Mouse (Mus musculus) liver, embryonic 12.5 days (tissue): ENCODE measurements at regions not wholly inside any gene's neighbourhood (a gene's known extent, or its start where the extent isn't known, plus 50 kb on each side); places are given as distances from the start of the nearest gene placed in this dataset.

ENCODE experiments used
- ATAC-seq: fragments of 200-750 bp; cut with Nextera tagmentation; 2 replicates; pipeline ENCODE4 v1.8.0; 2017; ENCODE audit warnings: moderate number of reproducible peaks, mild to moderate bottlenecking, moderate library complexity
- H3K27ac ChIP-seq: fragments of 300-500 bp; sonication (generic); 2 replicates; pipeline ENCODE4 v1.5.1; 2016; ENCODE audit warnings: mild to moderate bottlenecking
- H3K27me3 ChIP-seq: fragments of 300-500 bp; sonication (generic); replicated peaks from 2 replicates; pipeline ENCODE4 v1.6.1; 2016; ENCODE audit warnings: mild to moderate bottlenecking, moderate library complexity
- H3K36me3 ChIP-seq: fragments of 300-500 bp; sonication (generic); 2 replicates; pipeline ENCODE4 v1.6.1; 2016; ENCODE audit warnings: mild to moderate bottlenecking, moderate library complexity
- H3K4me1 ChIP-seq: fragments of 300-500 bp; sonication (generic); 2 replicates; pipeline ENCODE4 v1.6.1; 2016
- H3K4me2 ChIP-seq: fragments of 300-500 bp; sonication (generic); 2 replicates; pipeline ENCODE4 v1.6.1; 2016; ENCODE audit warnings: mild to moderate bottlenecking, moderate library complexity
- H3K4me3 ChIP-seq: fragments of 300-500 bp; sonication (generic); 2 replicates; pipeline ENCODE4 v1.5.1; 2016; ENCODE audit warnings: mild to moderate bottlenecking, moderate library complexity
- H3K9ac ChIP-seq: fragments of 300-500 bp; sonication (generic); 2 replicates; pipeline ENCODE4 v1.6.1; 2016; ENCODE audit warnings: mild to moderate bottlenecking, moderate library complexity
- H3K9me3 ChIP-seq: fragments of 300-500 bp; sonication (generic); replicated peaks from 2 replicates; pipeline ENCODE4 v1.6.1; 2016; ENCODE audit warnings: mild to moderate bottlenecking, moderate library complexity
- WGBS: fragments of 180-500 bp; shearing (Covaris S2); methylation state at CpG from one replicate; pipeline ENCODE4 v1.1.7; 2016; ENCODE audit not compliant: insufficient replicate concordance; 5-methylcytosine and 5-hydroxymethylcytosine counted together

DNA sequence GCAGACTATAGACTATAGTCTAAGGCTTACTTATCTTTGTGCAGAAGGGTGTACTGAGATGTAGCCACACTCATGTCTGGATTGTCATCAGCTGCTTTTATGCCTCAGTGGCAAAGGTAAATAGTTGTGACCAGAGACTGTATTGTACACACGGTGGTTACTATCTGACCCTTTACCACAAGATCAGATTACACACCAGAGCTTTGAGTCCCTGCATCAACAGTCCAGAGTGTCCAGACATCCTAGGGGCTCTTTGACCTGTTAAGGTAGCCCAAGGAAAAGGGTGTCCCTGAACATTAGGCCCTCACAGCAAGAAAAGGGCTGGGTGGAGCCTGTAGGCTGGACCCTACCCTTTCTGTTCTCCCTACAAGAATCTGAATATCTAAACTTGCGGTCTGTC, 436.4 kb downstream of the Fut8 start:
- no peak overlapping the region for H3K9ac ChIP-seq
- WGBS, result 54% methylated on average over 2 of the region's 2 CpGs
- H3K4me1 ChIP-seq, result no peaks in the 10 kb centered on the region
- no peak overlapping the region for H3K4me2 ChIP-seq
- H3K27ac ChIP-seq, result no peak overlapping the region
- H3K36me3 ChIP-seq, result no peaks in the 10 kb centered on the region
- no peaks in the 10 kb centered on the region for H3K27me3 ChIP-seq
- no peak overlapping the region for H3K4me3 ChIP-seq
- no peaks in the 10 kb centered on the region for H3K9me3 ChIP-seq
- ATAC-seq, result no peak

GRCm38 (mm10) chr12:77674755-77675154, 436.8 kb downstream of the Fut8 start:
- no peak overlapping the region for H3K9ac ChIP-seq
- no peak for ATAC-seq

GRCm38 (mm10) chr12:77678040-77678439, 440.1 kb downstream of the Fut8 start:
- no peak overlapping the region for H3K9ac ChIP-seq
- no peaks in the 10 kb centered on the region for H3K9me3 ChIP-seq
- no peak overlapping the region for H3K4me2 ChIP-seq
- no peak for ATAC-seq
- H3K27ac ChIP-seq, result no peak overlapping the region
- no peaks in the 10 kb centered on the region for H3K27me3 ChIP-seq
- H3K36me3 ChIP-seq, result no peaks in the 10 kb centered on the region
- WGBS, result 61% methylated on average over 5 of the region's 5 CpGs
- no peak overlapping the region for H3K4me3 ChIP-seq
- H3K4me1 ChIP-seq, result no peaks in the 10 kb centered on the region

More at GRCm38 (mm10) chr12:77674755-77675154, 436.8 kb downstream of the Fut8 start:
- 48% methylated on average over 5 of the region's 5 CpGs for WGBS
- H3K9me3 ChIP-seq, result no peaks in the 10 kb centered on the region
- no peaks in the 10 kb centered on the region for H3K36me3 ChIP-seq
- H3K4me1 ChIP-seq, result no peaks in the 10 kb centered on the region
- H3K4me2 ChIP-seq, result no peak overlapping the region
- H3K27ac ChIP-seq, result no peak overlapping the region
- H3K27me3 ChIP-seq, result no peaks in the 10 kb centered on the region
- no peak overlapping the region for H3K4me3 ChIP-seq

GRCm38 (mm10) chr12:77694101-77694500, 456.2 kb downstream of the Fut8 start:
- Histone ChIP-seq H3K36me3 (no peaks in the 10 kb centered on the region), H3K9ac (no peak overlapping the region), H3K27me3 (no peaks in the 10 kb centered on the region; the same call in 1 of the 2 replicates), H3K4me3 (no peak overlapping the region), H3K4me1 (no peaks in the 10 kb centered on the region), H3K4me2 (no peak overlapping the region), H3K27ac (no peak overlapping the region), H3K9me3 (no peaks in the 10 kb centered on the region)
- 59% methylated on average over 6 of the region's 6 CpGs for WGBS
- no peak for ATAC-seq

DNA sequence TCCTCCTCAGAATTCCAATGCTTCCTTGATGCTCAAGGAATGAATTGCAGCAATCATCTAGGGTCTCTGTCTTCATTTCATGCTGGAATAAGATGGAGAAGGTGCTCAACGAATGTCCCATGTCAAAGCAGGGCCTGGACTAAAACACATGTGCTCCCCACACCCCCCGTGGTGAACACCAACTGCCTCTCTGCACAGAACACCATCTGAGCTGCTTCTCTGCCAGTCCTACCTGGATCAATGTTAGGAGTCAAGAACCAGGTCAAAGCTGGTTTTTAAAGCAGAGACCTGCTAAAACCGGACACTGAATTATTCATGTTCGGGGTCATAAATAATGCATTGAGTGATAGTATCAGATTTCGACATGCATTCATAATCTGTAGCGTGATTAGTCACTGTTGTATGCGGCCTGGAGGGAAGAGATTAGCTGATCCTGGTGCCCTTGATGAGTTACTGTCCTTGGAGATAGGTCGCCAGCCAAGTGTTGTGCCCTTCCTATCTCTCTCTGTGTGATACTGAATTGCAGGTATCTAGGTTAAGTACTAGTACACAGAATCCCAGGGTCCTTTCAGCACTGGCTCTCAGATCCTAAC, 458.2 kb downstream of the Fut8 start:
- H3K27ac ChIP-seq, result no peak overlapping the region
- WGBS, result 61% methylated on average over 8 of the region's 8 CpGs
- no peaks in the 10 kb centered on the region for H3K36me3 ChIP-seq
- no peak overlapping the region for H3K4me2 ChIP-seq
- H3K9me3 ChIP-seq, result no peaks in the 10 kb centered on the region
- no peaks in the 10 kb centered on the region for H3K4me1 ChIP-seq
- H3K27me3 ChIP-seq, result no peaks in the 10 kb centered on the region; the same call in 1 of the 2 replicates
- ATAC-seq, result no peak
- no peak overlapping the region for H3K9ac ChIP-seq
- H3K4me3 ChIP-seq, result no peak overlapping the region

DNA sequence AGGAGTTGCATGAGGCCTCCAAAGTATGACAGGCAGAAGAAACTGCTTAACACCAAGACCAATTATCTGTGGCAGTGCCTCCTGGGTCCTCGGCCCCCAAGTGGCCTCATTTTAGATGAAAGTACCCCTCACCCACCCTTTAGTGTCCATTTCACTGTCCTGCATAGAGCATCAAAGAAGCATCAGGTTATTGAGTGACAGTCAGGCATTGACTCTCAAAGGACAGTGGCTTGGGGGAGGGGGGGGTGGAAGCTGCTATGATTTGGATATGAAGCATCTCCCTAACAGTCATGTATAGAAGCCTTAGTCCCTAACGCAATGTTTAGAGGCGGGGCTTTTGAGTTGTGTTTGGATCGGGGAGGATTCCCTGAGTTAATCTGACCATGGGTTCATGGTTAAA, 458.7 kb downstream of the Fut8 start:
- H3K9ac ChIP-seq, result no peak overlapping the region
- no peaks in the 10 kb centered on the region; the same call in 1 of the 2 replicates for H3K27me3 ChIP-seq
- no peak overlapping the region for H3K4me3 ChIP-seq
- no peaks in the 10 kb centered on the region for H3K36me3 ChIP-seq
- 74% methylated on average over 4 of the region's 4 CpGs for WGBS
- no peak overlapping the region for H3K4me2 ChIP-seq
- H3K27ac ChIP-seq, result no peak overlapping the region
- no peak for ATAC-seq
- H3K4me1 ChIP-seq, result no peaks in the 10 kb centered on the region
- H3K9me3 ChIP-seq, result no peaks in the 10 kb centered on the region

GRCm38 (mm10) chr12:77698088-77698487, 460.2 kb downstream of the Fut8 start:
- 52% methylated on average over 7 of the region's 7 CpGs for WGBS
- ATAC-seq, result no peak

DNA sequence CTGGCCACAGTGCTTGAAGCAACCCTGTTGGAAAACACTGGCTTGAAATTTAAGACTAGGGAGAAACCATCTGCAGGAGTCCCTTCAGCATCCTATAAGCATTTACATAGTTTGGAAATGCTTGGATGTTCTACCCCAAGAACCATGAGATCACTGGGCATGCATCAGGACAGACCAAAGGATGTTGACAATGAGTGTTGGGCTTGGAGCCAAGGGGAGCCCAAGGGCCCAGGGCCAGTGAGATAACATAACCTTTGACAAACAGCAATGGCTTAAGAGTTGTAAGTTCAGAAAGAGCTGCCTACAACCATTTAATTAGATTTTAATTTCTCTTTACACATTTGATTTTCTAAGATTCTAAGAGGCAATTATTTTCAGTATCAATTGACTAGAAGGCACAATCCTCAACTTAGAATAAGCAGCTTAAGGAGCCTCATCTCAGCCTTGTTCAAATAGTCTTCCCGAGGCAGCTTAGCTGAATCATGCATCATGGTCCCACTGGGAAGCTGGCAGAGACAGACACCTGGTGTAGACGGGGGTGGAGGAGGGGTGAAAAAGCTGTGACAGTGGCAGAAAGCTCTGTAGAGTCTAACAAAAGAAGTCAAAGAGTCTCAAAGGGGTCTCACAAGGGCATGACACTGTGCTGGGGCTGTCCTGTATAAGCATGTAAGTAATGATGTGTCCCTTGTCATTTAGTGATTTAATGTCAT, 462.1 kb downstream of the Fut8 start:
- H3K36me3 ChIP-seq, result no peaks in the 10 kb centered on the region
- no peaks in the 10 kb centered on the region; the same call in 1 of the 2 replicates for H3K27me3 ChIP-seq
- ATAC-seq, result no peak
- H3K4me3 ChIP-seq, result no peak overlapping the region
- no peak overlapping the region for H3K4me2 ChIP-seq
- H3K27ac ChIP-seq, result no peak overlapping the region
- no peaks in the 10 kb centered on the region for H3K4me1 ChIP-seq
- 33% methylated on average over 2 of the region's 2 CpGs for WGBS
- H3K9me3 ChIP-seq, result no peaks in the 10 kb centered on the region
- H3K9ac ChIP-seq, result no peak overlapping the region

More at GRCm38 (mm10) chr12:77698088-77698487, 460.2 kb downstream of the Fut8 start:
- Histone ChIP-seq H3K9ac (no peak overlapping the region), H3K9me3 (no peaks in the 10 kb centered on the region), H3K4me3 (no peak overlapping the region), H3K36me3 (no peaks in the 10 kb centered on the region), H3K4me2 (no peak overlapping the region), H3K27ac (no peak overlapping the region), H3K27me3 (no peaks in the 10 kb centered on the region; the same call in 1 of the 2 replicates), H3K4me1 (no peaks in the 10 kb centered on the region)

- no peaks in the 10 kb centered on the region for H3K36me3 ChIP-seq
- H3K9me3 ChIP-seq, result no peaks in the 10 kb centered on the region
- no peaks in the 10 kb centered on the region for H3K4me1 ChIP-seq
- no peak for ATAC-seq
- WGBS, result 62% methylated on average over 7 of the region's 7 CpGs
- no peak overlapping the region for H3K4me2 ChIP-seq
- H3K27ac ChIP-seq, result no peak overlapping the region
- no peak overlapping the region for H3K9ac ChIP-seq
- no peak overlapping the region for H3K4me3 ChIP-seq
- H3K27me3 ChIP-seq, result no peaks in the 10 kb centered on the region
Observed at GRCm38 (mm10) chr12:77715506-77715905, 477.6 kb downstream of the Fut8 start.

DNA sequence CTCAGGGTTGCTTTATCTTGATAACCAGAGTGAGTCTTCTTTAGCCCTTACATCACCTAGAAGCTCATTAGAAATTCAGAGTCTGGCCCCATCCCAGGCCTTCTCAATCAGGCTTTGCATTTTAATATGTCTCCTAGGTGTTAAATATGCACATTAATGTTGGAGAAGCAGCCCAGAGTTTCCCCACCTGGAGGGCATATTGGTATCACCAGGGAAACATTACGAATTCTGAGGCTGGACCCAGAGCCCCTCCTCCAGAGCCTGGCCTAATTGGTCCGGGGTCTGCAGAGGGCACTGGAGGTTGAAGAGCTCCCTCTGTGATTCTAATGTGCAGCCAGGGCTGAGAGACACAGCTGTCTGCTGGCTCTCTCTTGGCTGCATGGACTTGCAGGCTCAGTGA, 478.1 kb downstream of the Fut8 start:
- no peak for ATAC-seq
- no peaks in the 10 kb centered on the region for H3K4me1 ChIP-seq
- no peak overlapping the region for H3K9ac ChIP-seq
- no peaks in the 10 kb centered on the region for H3K36me3 ChIP-seq
- H3K27me3 ChIP-seq, result no peaks in the 10 kb centered on the region
- no peak overlapping the region for H3K4me2 ChIP-seq
- no peak overlapping the region for H3K4me3 ChIP-seq
- H3K27ac ChIP-seq, result no peak overlapping the region
- 39% methylated on average over 2 of the region's 2 CpGs for WGBS
- H3K9me3 ChIP-seq, result no peaks in the 10 kb centered on the region

DNA sequence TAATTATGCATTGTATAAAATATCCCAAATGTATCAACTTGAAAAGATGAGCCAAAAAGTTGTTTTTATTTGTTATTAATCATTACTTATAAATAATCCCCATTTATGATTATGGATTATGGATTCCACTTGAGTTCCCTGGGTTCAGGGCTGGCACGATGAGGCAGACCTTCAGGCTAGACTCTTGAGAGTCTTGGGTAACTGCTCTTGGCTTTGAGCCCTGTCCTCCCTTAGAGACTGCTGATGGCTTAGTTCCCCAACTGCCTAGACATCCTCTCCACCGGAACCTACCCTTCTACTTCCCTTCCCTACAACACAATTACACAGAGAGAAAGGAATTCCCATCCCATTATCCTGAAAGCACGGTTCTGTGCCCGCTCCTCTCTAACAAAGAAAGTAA, 466.3 kb upstream of the Gm6657 start:
- 52% methylated on average over 4 of the region's 4 CpGs for WGBS
- no peak overlapping the region for H3K27ac ChIP-seq
- H3K4me3 ChIP-seq, result no peak overlapping the region
- H3K27me3 ChIP-seq, result no peaks in the 10 kb centered on the region
- H3K4me1 ChIP-seq, result no peaks in the 10 kb centered on the region
- H3K36me3 ChIP-seq, result no peaks in the 10 kb centered on the region
- H3K9ac ChIP-seq, result no peak overlapping the region
- ATAC-seq, result no peak
- H3K4me2 ChIP-seq, result no peak overlapping the region
- no peaks in the 10 kb centered on the region for H3K9me3 ChIP-seq

DNA sequence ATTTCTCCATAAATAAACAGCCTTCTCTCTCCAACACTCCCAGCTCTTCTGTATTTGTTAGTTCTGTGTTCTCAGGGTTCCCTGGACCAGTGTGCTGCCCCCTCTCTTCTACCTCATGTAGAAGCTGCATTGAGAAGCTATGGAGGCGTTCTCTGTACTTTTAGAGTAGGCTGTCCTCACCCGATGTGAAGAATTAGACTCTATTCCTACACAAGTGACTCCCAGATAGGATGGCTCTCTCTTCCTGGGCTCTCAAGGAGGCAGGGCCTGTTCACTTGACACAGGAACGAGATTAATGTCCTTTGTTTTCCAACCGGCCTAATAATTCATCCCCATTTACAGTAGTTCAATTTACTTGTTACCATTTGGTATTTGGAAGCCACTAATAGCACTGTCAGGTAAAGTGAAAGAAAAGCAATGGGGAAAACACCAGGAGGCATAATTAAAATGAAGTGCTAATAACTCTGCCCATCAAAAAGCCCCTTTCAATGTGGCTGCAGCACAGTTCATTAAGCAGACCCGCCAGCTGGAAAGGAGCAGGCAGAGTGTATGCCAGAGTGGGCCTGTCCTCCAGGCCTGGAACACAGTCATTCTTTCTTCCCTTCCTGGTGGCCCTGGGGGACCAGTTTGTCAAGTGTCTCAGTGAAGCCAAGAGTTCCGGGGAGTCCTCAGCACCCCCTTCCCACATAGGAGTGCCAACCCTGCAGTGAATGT, 454.8 kb upstream of the Gm6657 start:
- no peaks in the 10 kb centered on the region for H3K36me3 ChIP-seq
- WGBS, result 55% methylated on average over 6 of the region's 6 CpGs
- H3K27ac ChIP-seq, result no peak overlapping the region
- ATAC-seq, result no peak
- H3K4me1 ChIP-seq, result no peaks in the 10 kb centered on the region
- H3K9ac ChIP-seq, result no peak overlapping the region
- H3K27me3 ChIP-seq, result no peaks in the 10 kb centered on the region
- no peak overlapping the region for H3K4me3 ChIP-seq
- no peaks in the 10 kb centered on the region for H3K9me3 ChIP-seq
- H3K4me2 ChIP-seq, result no peak overlapping the region
